Mouse (Mus musculus) layer of hippocampus, adult 9-11 months (tissue): Measurements from ENCODE around the gene Lrp1.

ENCODE experiments used
- DNase-seq: peaks from one replicate; pipeline ENCODE4 v3.0.0; 2022

The Lrp1 gene

GRCm38 (mm10) chr10:127645791-127646190 lies 24.8 kb upstream of the Lrp1 start:
- DNase-seq = no peak

DNA sequence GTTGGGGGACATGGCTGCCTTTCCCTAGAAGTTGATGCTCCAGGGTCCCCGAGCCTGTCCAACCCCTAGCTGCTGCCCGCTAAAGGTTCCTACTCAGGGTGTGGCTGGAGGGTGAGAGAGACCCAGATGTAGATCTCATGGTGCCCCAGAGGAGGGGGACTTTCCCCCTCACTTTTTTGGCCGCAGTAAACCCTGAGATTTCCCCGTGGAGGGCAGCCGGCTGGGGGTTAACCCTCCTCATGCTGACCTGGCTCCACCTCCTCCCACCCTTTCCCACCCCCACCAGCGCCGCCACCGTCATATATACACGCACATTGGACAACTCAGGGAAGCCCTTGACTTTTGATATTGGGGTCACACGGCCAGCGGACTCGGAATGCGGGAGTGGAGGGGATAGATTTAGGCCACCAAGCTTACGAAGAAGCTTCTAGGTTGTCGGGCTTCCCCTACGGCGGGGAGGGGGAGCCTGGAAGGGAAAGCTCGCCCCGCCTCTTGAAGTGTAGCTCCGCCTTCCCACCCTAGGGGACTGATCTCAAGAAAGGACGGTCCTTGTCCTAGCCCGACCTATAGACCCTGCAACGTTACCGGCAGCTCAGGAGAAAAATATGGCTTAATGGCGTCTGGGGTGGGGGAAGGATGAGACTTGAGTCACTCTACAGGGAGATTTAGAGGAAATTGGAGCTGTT lies 22.7 kb upstream of the Lrp1 start:
- DNase-seq = no peak

GRCm38 (mm10) chr10:127642772-127643552 lies 22.0 kb upstream of the Lrp1 start, which contains the start of gene Stat6:
TSS of gene Stat6 (plus strand) at chr10:127642986.
- DNase-seq = peak; percentile 79

GRCm38 (mm10) chr10:127641861-127642771 lies 21.2 kb upstream of the Lrp1 start:
- peak; percentile 78 for DNase-seq

DNA sequence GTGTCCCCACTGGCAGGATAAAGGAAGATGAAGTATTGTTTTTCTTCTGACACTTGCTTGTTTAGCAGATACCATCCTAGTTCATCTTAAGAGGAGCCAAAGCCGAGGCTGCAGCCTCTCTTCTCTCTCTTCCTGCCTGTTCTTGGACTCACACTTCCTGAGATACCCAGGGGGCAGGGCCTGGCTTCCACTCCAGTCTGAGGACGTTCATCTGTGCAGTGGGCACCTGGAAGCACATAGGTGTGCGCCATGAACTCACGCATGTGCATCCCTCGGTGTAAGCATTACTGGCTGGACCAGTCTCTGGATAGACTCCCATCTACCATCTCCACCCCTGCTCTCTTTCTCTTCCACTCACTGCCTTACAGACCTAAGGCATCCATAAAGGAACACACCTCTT lies 19.5 kb upstream of the Lrp1 start:
- no peak for DNase-seq

DNA sequence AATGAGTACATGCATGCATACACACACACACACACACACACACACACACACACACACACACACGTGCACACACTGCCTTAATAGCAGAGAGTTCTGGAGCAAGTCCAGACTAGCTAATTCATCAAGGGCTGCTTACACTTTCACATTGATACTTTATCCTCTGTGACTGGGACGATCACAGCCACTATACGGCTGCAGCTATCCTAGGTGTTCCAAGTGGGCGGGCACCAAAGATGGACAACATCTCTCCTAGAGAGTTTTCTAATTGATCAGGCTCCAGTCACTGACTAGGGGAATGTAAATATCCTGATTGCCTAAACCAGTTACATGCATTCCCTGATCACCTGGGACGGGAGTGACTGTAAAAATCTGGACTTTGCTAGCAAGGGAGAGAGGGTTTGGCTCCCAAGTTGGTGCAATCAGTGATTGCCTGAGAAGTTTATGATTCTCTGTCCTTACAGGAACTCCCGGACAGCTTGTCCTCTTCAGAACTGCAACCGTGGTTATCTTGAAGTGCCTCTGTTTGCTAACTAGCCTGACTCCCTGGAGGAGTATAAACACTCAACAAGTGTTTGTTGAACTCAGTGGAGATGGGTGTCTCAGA lies 11.8 kb upstream of the Lrp1 start:
- no peak for DNase-seq

- peak; percentile 74 for DNase-seq
Measured at GRCm38 (mm10) chr10:127631261-127632214, 10.6 kb upstream of the Lrp1 start.

DNA sequence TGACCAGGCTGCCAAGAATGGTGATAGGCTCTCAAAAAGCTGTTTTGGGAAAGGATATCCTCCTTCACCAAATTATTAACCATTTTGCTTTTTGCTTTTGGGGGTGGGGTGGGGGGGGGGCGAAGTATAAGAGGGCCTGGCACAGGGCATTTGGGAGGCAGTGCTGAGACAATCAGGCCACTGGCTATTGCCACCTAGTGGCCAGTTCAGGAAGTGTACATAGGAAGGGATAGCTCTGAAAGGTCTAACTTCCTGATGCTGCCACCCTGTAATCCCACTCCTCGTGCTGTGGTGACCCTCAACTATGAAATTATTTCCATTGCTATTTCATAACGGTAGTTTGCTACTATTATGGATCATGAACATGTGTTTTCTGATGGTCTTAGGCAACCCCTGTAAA lies 5.5 kb upstream of the Lrp1 start:
- DNase-seq = no peak

- no peak for DNase-seq
Measured at GRCm38 (mm10) chr10:127623439-127624216, 2.7 kb upstream of the Lrp1 start.

GRCm38 (mm10) chr10:127622661-127623060 lies 1.7 kb upstream of the Lrp1 start:
- DNase-seq = no peak

- DNase-seq = peak; percentile 56
Measured at GRCm38 (mm10) chr10:127622057-127622392, 1.1 kb upstream of the Lrp1 start.

DNA sequence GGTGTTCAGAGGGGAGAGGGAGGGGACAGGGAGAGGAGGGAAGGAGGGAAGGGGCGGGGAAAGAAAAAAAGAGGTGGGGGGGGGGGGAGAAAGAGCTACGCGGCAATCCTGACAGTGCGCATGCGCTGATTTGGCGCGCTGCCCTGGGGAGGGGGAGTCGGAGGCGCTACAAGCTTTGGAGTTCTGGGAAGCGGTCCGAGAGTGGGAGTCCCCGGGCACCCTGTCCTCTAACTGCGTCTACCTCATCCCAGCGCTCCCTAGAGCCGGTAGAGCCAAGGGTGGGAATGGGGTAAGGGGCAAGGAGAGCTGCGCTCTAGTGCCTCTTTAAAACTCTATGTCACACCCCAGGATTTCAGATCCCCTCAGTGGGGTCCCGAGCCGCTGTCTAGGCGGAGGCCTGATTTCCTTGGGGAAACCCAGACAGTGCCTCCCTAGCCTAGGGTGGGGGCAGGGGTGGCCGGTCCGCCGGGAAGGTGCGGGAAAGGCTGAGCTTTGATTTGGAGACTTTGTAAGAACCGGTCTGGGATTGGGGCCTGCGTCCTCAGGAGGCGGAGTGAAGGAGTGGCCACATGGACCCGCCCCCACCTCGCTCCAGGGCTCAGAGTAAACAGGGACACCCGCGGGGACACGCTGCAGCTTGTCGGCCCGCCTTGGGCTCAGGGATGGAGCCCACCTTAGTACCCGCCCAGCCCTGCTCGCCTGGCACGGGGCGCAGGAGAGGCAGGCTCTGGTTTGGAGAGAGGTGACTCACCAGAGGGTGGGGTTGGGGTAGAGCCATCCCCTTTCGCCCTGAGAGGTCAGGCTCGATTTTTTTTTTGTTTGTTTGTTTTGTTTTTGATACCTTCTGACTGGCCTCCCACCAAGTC lies 476 bp upstream of the Lrp1 start:
- peak; percentile 92 for DNase-seq

- no peak for DNase-seq
Measured at GRCm38 (mm10) chr10:127619941-127620405, 975 bp downstream of the Lrp1 start.

GRCm38 (mm10) chr10:127619119-127619721 lies 1.7 kb downstream of the Lrp1 start:
- no peak for DNase-seq

DNA sequence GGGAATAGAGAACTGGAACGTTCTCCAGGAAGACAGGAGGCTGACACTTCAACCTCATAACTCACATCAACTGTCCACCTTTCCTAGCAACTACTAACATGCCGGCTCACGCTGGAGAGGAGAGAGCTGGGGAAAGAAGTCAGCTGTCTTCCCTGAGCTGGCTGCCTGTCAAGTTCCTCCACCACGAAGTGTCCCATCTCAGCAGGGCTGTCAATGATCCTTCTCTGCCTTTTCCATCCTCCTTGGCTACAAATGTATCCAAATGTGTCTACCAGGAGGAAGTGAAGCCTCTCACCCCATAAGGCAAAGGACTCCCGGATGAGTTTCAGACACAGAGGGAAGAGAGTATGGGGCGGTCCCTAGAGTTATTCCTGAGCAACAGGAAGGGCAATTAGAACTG lies 2.8 kb downstream of the Lrp1 start:
- DNase-seq = no peak

DNA sequence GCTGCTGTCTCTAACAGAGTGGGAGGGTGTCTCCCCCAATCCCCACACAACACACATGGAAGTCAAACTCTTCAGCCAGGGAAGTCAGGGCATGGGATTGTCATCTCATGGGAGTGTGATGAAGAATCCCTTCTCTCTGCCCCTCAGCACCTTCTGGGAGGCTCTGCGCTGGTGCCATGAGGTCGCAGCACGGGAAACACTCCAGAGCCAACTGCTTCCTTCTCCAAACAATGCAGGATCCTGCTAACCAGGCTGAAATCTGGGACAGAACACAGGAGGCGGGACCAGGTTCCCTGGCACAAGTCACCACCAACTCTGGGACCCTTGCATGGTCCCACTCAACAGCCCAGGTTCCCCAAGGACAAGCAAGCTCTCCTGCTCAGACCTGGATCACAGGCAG lies 3.7 kb downstream of the Lrp1 start:
- DNase-seq = no peak

- no peak for DNase-seq
Measured at GRCm38 (mm10) chr10:127616261-127616679, 4.7 kb downstream of the Lrp1 start.

GRCm38 (mm10) chr10:127615591-127615990 lies 5.4 kb downstream of the Lrp1 start:
- peak; percentile 53 for DNase-seq

DNA sequence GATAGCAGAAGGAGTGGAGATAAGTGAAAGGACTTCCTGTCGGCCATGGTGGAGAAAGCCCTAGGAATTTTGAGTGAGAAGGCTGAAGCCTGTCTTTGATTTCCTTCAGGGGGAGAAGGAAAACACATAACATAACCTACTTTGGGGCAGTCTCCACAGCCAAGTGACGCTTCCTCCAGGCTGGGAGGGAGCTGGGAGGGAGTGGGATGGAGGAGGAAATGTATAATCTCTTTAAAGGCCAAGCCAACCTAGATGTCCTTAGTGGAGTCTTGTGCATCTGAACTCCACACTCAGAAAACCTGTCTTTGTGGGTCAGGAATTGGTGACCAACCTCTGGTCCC lies 5.9 kb downstream of the Lrp1 start:
- DNase-seq = no peak
